Mouse (Mus musculus) ES-Bruce4 (cell line): ENCODE results near the gene Gpr61. TPM values are rescaled to one million over a fixed set of nuclear protein-coding genes. Genes with fewer than 3 reads are reported as not detected.

Source experiments
- H3K27ac ChIP-seq: 2 replicates; pipeline ENCODE4 v1.5.1; 2012; ENCODE audit warnings: low read length, inconsistent platforms; ENCODE audit not compliant: insufficient read depth
- H3K27me3 ChIP-seq: 2 replicates; pipeline ENCODE4 v1.6.1; 2012; ENCODE audit warnings: mild to moderate bottlenecking, low read length, inconsistent platforms; ENCODE audit not compliant: control insufficient read depth, poor library complexity, insufficient read depth, severe bottlenecking
- H3K36me3 ChIP-seq: 2 replicates; pipeline ENCODE4 v1.6.1; 2012; ENCODE audit warnings: inconsistent platforms, mild to moderate bottlenecking, low read length, moderate library complexity; ENCODE audit not compliant: control insufficient read depth, poor library complexity, insufficient read depth, severe bottlenecking
- H3K4me1 ChIP-seq: one replicate; pipeline ENCODE4 v1.8.1; 2011; ENCODE audit warnings: low read length; ENCODE audit not compliant: control insufficient read depth, insufficient read depth
- H3K4me3 ChIP-seq: 2 replicates; pipeline ENCODE4 v1.5.1; 2011; ENCODE audit warnings: low read depth, mild to moderate bottlenecking, low read length
- H3K9ac ChIP-seq: 2 replicates; pipeline ENCODE4 v1.6.1; 2012; ENCODE audit warnings: low read depth, mild to moderate bottlenecking, inconsistent platforms; ENCODE audit not compliant: poor library complexity, severe bottlenecking
- H3K9me3 ChIP-seq: replicated peaks from 2 replicates; pipeline ENCODE4 v1.6.1; 2012; ENCODE audit warnings: mild to moderate bottlenecking, low read length, inconsistent platforms; ENCODE audit not compliant: control insufficient read depth, poor library complexity, insufficient read depth, severe bottlenecking
- CTCF ChIP-seq: IDR thresholded peaks from one replicate; pipeline ENCODE4 v1.8.1; 2011; ENCODE audit warnings: low read depth, low read length
- EP300 ChIP-seq: IDR thresholded peaks from 2 replicates; pipeline ENCODE4 v1.6.1; 2011; ENCODE audit warnings: low read depth, low read length; ENCODE audit not compliant: insufficient read depth
- POLR2A ChIP-seq: IDR thresholded peaks from one replicate; pipeline ENCODE4 v1.8.1; 2011; ENCODE audit warnings: low read length; ENCODE audit not compliant: insufficient read depth
- polyA plus RNA-seq: library from polyadenylated mRNA; stranded (reverse); fragments of >200 nt; gene quantifications from 2 replicates; pipeline ENCODE4 v1.2.4, GENCODE M21; 2011; ENCODE audit warnings: low read depth; ENCODE audit not compliant: missing spikeins, insufficient read depth, insufficient read length

The Gpr61 gene
- polyA plus RNA-seq, 1 experiment, result not detected

DNA sequence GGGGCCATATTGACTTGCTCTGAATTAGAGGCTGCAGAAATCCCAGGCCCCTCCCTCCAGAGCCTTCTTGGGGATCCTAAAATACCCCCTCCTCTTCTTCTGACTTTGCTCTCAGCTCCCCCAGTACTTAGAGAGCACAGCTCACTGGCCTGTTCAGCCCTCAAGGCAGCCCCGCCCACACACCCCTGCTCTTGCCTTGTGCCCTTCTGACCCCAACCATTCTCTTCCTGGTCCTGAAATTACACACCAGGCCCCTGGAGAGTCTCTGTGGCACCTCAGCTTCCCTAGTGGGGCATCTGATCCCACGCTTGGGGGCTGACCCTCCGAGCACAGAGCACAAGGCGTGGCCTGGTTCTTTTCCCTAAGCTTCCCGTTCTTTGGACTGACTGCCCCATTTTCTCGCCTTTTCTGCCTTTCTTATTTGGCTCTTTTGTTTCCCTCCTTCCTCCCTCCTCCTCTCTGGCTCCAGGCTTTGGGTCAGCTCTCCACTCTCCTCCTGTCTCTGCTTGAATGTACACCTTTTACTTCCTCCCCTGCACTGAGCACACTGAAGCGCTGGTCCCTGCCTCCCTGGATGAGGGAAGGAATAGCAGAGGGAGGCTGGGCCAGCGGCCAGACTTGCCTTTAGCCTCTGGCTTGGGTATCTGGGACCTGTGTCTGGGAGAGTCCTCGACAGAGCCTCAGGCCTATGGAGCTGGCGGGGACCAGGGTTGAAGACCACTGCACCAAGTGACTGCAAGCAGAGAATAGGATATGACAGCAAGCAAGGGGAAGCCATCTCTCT lies 11.0 kb upstream of the Gpr61 start:
- Histone ChIP-seq H3K36me3 (no peaks in the 10 kb centered on the region), H3K9me3 (no peaks in the 10 kb centered on the region), H3K4me1 (no peaks in the 10 kb centered on the region), H3K9ac (no peak overlapping the region), H3K27ac (no peak overlapping the region), H3K27me3 (no peaks in the 10 kb centered on the region), H3K4me3 (no peak overlapping the region)
- no peak for TF ChIP-seq POLR2A
- TF ChIP-seq CTCF, result no peak
- TF ChIP-seq EP300, result no peak

DNA sequence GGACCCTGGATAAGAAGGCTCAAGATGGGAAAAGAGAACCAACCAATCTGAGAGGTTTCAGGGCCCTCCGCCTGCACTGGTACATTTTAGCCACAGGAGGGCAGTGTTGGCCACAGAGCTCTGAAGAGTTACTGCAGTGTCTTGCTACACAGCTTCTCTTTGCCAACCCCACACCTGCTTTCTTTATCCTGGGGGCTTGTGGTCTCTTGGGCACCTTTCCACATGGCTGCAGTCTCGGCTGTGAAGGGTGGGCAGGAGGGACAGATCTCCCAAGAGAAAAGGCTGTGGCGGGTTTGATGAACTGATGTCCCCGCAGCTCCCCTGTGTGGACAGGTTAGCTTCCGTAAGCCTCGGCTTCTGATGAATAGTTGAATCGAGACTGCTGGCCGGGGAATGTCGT lies 10.1 kb upstream of the Gpr61 start:
- H3K4me3 ChIP-seq, result no peak overlapping the region

DNA sequence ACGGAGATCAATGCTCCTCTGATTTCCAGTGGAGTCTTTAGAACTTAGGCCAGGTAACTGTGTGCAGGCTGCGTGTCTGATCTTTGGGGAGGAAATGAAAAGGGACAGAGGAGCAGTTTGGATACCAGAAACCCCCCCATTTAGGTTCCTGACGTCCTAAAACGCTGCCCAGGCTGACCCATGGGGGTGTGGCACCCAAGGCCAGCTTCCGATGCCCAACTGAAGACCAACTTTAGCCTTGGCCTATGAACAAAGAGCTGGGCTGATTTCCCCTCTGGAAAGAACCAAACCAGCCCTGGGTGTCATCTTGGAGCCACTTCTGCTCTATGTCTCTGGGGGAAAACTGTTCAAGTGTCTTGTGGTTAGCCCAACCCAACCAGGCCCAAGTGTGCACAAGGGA lies 9.4 kb upstream of the Gpr61 start:
- no peaks in the 10 kb centered on the region for H3K9me3 ChIP-seq
- TF ChIP-seq POLR2A (no peak), CTCF (no peak), EP300 (no peak)

More for the DNA sequence above, 10.1 kb upstream of the Gpr61 start:
- Histone ChIP-seq H3K27ac (no peak overlapping the region), H3K9ac (peak overlapping the region; percentile 38), H3K27me3 (no peaks in the 10 kb centered on the region), H3K4me1 (no peaks in the 10 kb centered on the region), H3K9me3 (no peaks in the 10 kb centered on the region), H3K36me3 (no peaks in the 10 kb centered on the region)
- TF ChIP-seq POLR2A, result no peak
- TF ChIP-seq EP300, result no peak
- peak; percentile 96 for TF ChIP-seq CTCF

DNA sequence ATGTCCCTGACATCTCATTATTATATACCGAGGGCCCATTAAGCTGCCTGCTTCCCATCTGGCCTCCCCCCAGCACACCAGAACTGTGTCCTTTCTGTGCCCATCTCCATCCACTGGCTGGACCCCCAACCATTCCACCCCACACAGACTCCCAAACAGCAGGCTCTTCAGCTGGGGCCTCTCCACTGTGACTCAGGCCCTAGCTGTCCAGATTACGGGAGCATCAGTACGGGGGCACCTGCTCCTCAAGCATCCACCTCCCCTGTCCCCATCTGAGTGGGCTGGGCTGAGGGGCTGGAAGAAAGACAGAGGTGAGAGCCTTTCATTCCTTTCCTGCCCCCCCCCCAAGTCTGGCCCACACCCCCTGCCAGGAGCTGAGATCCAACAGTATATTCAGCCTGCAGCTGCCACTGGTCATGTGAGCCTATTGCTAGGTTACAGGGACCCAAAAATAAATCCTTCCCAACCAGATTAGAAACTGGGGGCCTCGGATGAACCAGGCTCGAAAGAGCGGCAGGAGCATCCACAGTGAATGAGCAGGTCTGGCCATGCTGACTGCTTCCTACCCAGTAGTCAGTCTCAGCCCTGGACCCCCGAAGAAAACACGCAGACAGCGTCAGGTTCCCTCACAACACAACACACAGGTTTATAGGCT lies 3.8 kb upstream of the Gpr61 start:
- no peak overlapping the region for H3K9ac ChIP-seq
- H3K36me3 ChIP-seq, result no peaks in the 10 kb centered on the region
- H3K9me3 ChIP-seq, result no peaks in the 10 kb centered on the region
- no peak overlapping the region for H3K27ac ChIP-seq
- no peaks in the 10 kb centered on the region for H3K27me3 ChIP-seq
- no peak overlapping the region for H3K4me3 ChIP-seq
- H3K4me1 ChIP-seq, result no peaks in the 10 kb centered on the region
- TF ChIP-seq POLR2A (no peak), CTCF (no peak), EP300 (no peak)

More for the DNA sequence above, 9.4 kb upstream of the Gpr61 start:
- H3K9ac ChIP-seq, result no peak overlapping the region
- H3K27ac ChIP-seq, result no peak overlapping the region
- H3K4me3 ChIP-seq, result no peak overlapping the region
- no peaks in the 10 kb centered on the region for H3K36me3 ChIP-seq
- H3K27me3 ChIP-seq, result no peaks in the 10 kb centered on the region
- no peaks in the 10 kb centered on the region for H3K4me1 ChIP-seq

DNA sequence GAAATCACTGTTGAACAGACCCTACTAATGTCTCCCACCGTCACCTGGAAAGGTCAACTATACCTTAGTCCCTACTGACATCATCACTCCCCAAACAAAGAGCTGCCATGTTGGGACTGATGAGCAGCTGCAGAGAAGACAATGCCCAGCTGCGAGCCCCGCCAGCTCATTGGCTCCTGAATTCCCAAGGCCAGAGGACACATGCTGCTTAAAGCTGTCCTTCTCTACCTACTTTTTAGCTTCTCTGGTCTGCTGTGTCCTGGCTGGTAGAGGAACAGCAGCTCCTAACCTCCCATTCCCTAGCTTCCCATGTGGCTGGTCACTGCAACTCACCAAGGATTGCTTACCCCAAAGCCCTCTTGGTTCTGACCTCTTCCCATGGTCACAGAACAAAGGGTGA lies 2.4 kb downstream of the Gpr61 start:
- no peak overlapping the region for H3K9ac ChIP-seq

More for the DNA sequence above, 2.4 kb downstream of the Gpr61 start:
- TF ChIP-seq EP300 (no peak), CTCF (no peak), POLR2A (no peak)
- H3K4me3 ChIP-seq, result no peak overlapping the region
- H3K9me3 ChIP-seq, result no peaks in the 10 kb centered on the region
- no peaks in the 10 kb centered on the region for H3K4me1 ChIP-seq
- H3K27ac ChIP-seq, result no peak overlapping the region
- no peaks in the 10 kb centered on the region for H3K36me3 ChIP-seq
- H3K27me3 ChIP-seq, result no peaks in the 10 kb centered on the region
